Mouse (Mus musculus): ENCODE results near the gene Fkbp2.
A peak's percentile ranks its signal among the peaks of the same experiment; 100 is the strongest.

Fkbp2 gene

GRCm38 (mm10) chr19:6990712-6991111 lies 10.4 kb upstream of the Fkbp2 start:
- no peak for DNase-seq

GRCm38 (mm10) chr19:6989251-6989650 lies 8.9 kb upstream of the Fkbp2 start:
- no peak for DNase-seq

- DNase-seq: no peak
Measured at GRCm38 (mm10) chr19:6987904-6988285, 7.6 kb upstream of the Fkbp2 start.

GRCm38 (mm10) chr19:6987061-6987903 lies 7.0 kb upstream of the Fkbp2 start, which contains the start of gene Vegfb:
Gene Vegfb, minus strand, starts transcription at chr19:6987651.
- peak; percentile 78 for DNase-seq

GRCm38 (mm10) chr19:6985951-6986708 lies 5.8 kb upstream of the Fkbp2 start:
- no peak for DNase-seq

GRCm38 (mm10) chr19:6985300-6985699 lies 5.0 kb upstream of the Fkbp2 start:
- no peak for DNase-seq

- DNase-seq: peak; percentile 44
Measured at GRCm38 (mm10) chr19:6983621-6984020, 3.3 kb upstream of the Fkbp2 start.

- no peak for DNase-seq
Measured at GRCm38 (mm10) chr19:6981465-6981864, 1.2 kb upstream of the Fkbp2 start.

- DNase-seq: peak; percentile 100
Measured at GRCm38 (mm10) chr19:6979486-6980380, 568 bp downstream of the Fkbp2 start.

- no peak for DNase-seq
Measured at GRCm38 (mm10) chr19:6979001-6979479, 1.3 kb downstream of the Fkbp2 start.

GRCm38 (mm10) chr19:6978639-6978974 lies 1.7 kb downstream of the Fkbp2 start:
- DNase-seq: no peak

- no peak for DNase-seq
Measured at GRCm38 (mm10) chr19:6977759-6978638, 2.3 kb downstream of the Fkbp2 start.

- peak; percentile 94 for DNase-seq
Measured at GRCm38 (mm10) chr19:6975537-6976521, 4.5 kb downstream of the Fkbp2 start, which contains the start of gene Plcb3. Gene Plcb3, minus strand, starts transcription at chr19:6976470.

GRCm38 (mm10) chr19:6974211-6975205 lies 5.8 kb downstream of the Fkbp2 start, which contains the start of gene Ppp1r14b:
Gene Ppp1r14b, plus strand, starts transcription at chr19:6974968.
- peak; percentile 93 for DNase-seq

- DNase-seq: no peak
Measured at GRCm38 (mm10) chr19:6973581-6974190, 6.6 kb downstream of the Fkbp2 start.

GRCm38 (mm10) chr19:6972247-6972917 lies 7.9 kb downstream of the Fkbp2 start:
- DNase-seq: no peak

- no peak for DNase-seq
Measured at GRCm38 (mm10) chr19:6971644-6972043, 8.7 kb downstream of the Fkbp2 start.
